Mouse (Mus musculus) ovary, postnatal 14 days (tissue): ENCODE results near the gene Apol6.
A peak's percentile ranks its signal among the peaks of the same experiment; 100 is the strongest.

Experiments
- DNase-seq: peaks from one replicate; pipeline ENCODE4 v3.0.0; 2022; ENCODE audit warnings: low spot score

Apol6 gene

GRCm38 (mm10) chr15:77044597-77045320 is at the start of gene Apol6:
Gene Apol6, plus strand, starts transcription at chr15:77044729.
- DNase-seq: no peak

- no peak for DNase-seq
Observed at GRCm38 (mm10) chr15:76998048-76998447, 46.5 kb upstream of the Apol6 start.

- no peak for DNase-seq
Observed at GRCm38 (mm10) chr15:76998878-76999588, 45.5 kb upstream of the Apol6 start.

GRCm38 (mm10) chr15:77003173-77003867 is 41.2 kb upstream of the Apol6 start:
- DNase-seq: no peak

GRCm38 (mm10) chr15:77003868-77004215 is 40.7 kb upstream of the Apol6 start:
- no peak for DNase-seq

GRCm38 (mm10) chr15:77008851-77009250 is 35.7 kb upstream of the Apol6 start:
- DNase-seq: no peak

GRCm38 (mm10) chr15:77013753-77014241 is 30.7 kb upstream of the Apol6 start:
- no peak for DNase-seq

- no peak for DNase-seq
Observed at GRCm38 (mm10) chr15:77014431-77014830, 30.1 kb upstream of the Apol6 start.

GRCm38 (mm10) chr15:77014985-77015384 is 29.5 kb upstream of the Apol6 start:
- no peak for DNase-seq

- no peak for DNase-seq
Observed at GRCm38 (mm10) chr15:77016509-77016908, 28.0 kb upstream of the Apol6 start.

- no peak for DNase-seq
Observed at GRCm38 (mm10) chr15:77017897-77018296, 26.6 kb upstream of the Apol6 start.

- DNase-seq: no peak
Observed at GRCm38 (mm10) chr15:77018740-77019340, 25.7 kb upstream of the Apol6 start.

- DNase-seq: no peak
Observed at GRCm38 (mm10) chr15:77019533-77019932, 25.0 kb upstream of the Apol6 start.

- no peak for DNase-seq
Observed at GRCm38 (mm10) chr15:77020136-77020535, 24.4 kb upstream of the Apol6 start.

- no peak for DNase-seq
Observed at GRCm38 (mm10) chr15:77021056-77021455, 23.5 kb upstream of the Apol6 start.

- DNase-seq: no peak
Observed at GRCm38 (mm10) chr15:77021851-77022250, 22.7 kb upstream of the Apol6 start.

GRCm38 (mm10) chr15:77022401-77022957 is 22.1 kb upstream of the Apol6 start:
- DNase-seq: no peak

GRCm38 (mm10) chr15:77025884-77026583 is 18.5 kb upstream of the Apol6 start:
- DNase-seq: no peak

- no peak for DNase-seq
Observed at GRCm38 (mm10) chr15:77027117-77027516, 17.4 kb upstream of the Apol6 start.

- no peak for DNase-seq
Observed at GRCm38 (mm10) chr15:77027675-77028074, 16.9 kb upstream of the Apol6 start.

- peak; percentile 43 for DNase-seq
Observed at GRCm38 (mm10) chr15:77029331-77029991, 15.1 kb upstream of the Apol6 start.
